Mouse (Mus musculus) liver, adult 2 months (tissue): ENCODE measurements around the gene Tpra1.

Experiments used
- CTCF ChIP-seq: fragments of 200-500 bp; IDR thresholded peaks from 2 replicates; pipeline ENCODE4 v1.5.1; 2011; ENCODE audit warnings: low read depth, low read length, control low read depth
- POLR2A ChIP-seq: fragments of 200-500 bp; IDR thresholded peaks from 2 replicates; pipeline ENCODE4 v1.6.1; 2011; ENCODE audit warnings: low read length, control low read depth; ENCODE audit not compliant: insufficient read depth; ENCODE audit errors: extremely low read depth

- TF ChIP-seq POLR2A (no peak), CTCF (peak; percentile 39)
Measured at GRCm38 (mm10) chr6:88935735-88936276, 33.8 kb downstream of the Tpra1 start.
